Mouse (Mus musculus) kidney, embryonic 16.5 days (tissue): ENCODE data around the gene Gm10985. TPM values are rescaled to one million over a fixed set of nuclear protein-coding genes. Genes with fewer than 3 reads are reported as not detected.

Source experiments
- ATAC-seq: fragments of 200-750 bp; cut with Nextera tagmentation; 2 replicates; pipeline ENCODE4 v1.8.0; 2017; ENCODE audit warnings: moderate TSS enrichment; ENCODE audit not compliant: low FRiP score, low TSS enrichment
- H3K27ac ChIP-seq: fragments of 300-500 bp; sonication (generic); 2 replicates; pipeline ENCODE4 v1.5.1; 2014; ENCODE audit warnings: low read length
- H3K27me3 ChIP-seq: fragments of 300-500 bp; sonication (generic); 2 replicates; pipeline ENCODE4 v1.6.1; 2014; ENCODE audit warnings: low read length, control low read depth, mixed read lengths; ENCODE audit not compliant: insufficient read depth
- H3K36me3 ChIP-seq: fragments of 300-500 bp; sonication (generic); 2 replicates; pipeline ENCODE4 v1.6.1; 2014; ENCODE audit warnings: low read length, control low read depth, mixed read lengths; ENCODE audit not compliant: insufficient read depth
- H3K4me1 ChIP-seq: fragments of 300-500 bp; sonication (generic); 2 replicates; pipeline ENCODE4 v1.6.1; 2014; ENCODE audit warnings: low read length, control low read depth, mixed read lengths; ENCODE audit not compliant: insufficient read depth
- H3K4me2 ChIP-seq: fragments of 300-500 bp; sonication (generic); replicated peaks from 2 replicates; pipeline ENCODE4 v1.6.1; 2014; ENCODE audit warnings: low read depth, low read length
- H3K4me3 ChIP-seq: fragments of 300-500 bp; sonication (generic); 2 replicates; pipeline ENCODE4 v1.5.1; 2014; ENCODE audit warnings: mild to moderate bottlenecking, low read length
- H3K9ac ChIP-seq: fragments of 300-500 bp; sonication (generic); replicated peaks from 2 replicates; pipeline ENCODE4 v1.6.1; 2014; ENCODE audit warnings: low read length
- H3K9me3 ChIP-seq: fragments of 300-500 bp; sonication (generic); 2 replicates; pipeline ENCODE4 v1.6.1; 2016; ENCODE audit warnings: low read length, control low read depth
- WGBS: fragments of 180-500 bp; shearing (Covaris S2); extraction: QIAGEN DNeasy Blood & Tissue Kit; methylation state at CpG from one replicate; pipeline ENCODE4 v1.1.7; 2014; 5-methylcytosine and 5-hydroxymethylcytosine counted together
- polyA plus RNA-seq: library from polyadenylated mRNA; unstranded; fragments of >200 nt; fragmentation: Nextera tagmentation; extraction: Ambion mirVana; gene quantifications from 2 replicates; pipeline ENCODE4 v1.2.1, GENCODE M21; 2015

Gm10985 gene
- polyA plus RNA-seq: not detected in 2 replicates

DNA sequence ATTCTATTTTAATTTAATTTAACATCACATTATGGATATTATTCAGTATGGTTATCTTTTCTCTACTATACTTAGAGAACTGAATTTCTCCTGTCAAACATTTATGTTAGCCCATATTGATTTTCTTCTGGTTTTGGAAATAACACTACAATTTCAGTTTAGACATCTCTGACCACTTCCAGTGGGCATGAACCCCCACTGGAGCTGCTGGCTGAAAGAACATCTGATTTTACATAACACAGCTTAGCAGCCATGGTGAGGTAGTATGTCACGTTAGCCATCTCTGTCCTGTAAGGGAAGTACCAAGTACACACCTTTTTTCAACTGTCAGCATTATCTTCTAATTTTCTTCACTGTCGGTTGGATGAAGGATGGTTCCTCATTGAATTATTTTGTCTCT is at the start of gene Gm10985:
Gene Gm10985 (plus strand): TSS at position 301 of the 400 bp plus-strand sequence.
- H3K9ac ChIP-seq: no peak within 1 kb of the TSS
- no peak within 1 kb of the TSS for H3K27ac ChIP-seq
- no peak within 1 kb of the TSS for H3K4me3 ChIP-seq
- H3K9me3 ChIP-seq: no peaks in the 10 kb centered on the region
- no peaks in the 10 kb centered on the region for H3K27me3 ChIP-seq
- no peaks in the 10 kb centered on the region for H3K4me1 ChIP-seq
- WGBS: 87% methylated on average over 2 of the region's 2 CpGs
- no peak for ATAC-seq
- no peak within 1 kb of the TSS for H3K4me2 ChIP-seq
- H3K36me3 ChIP-seq: no peaks in the 10 kb centered on the region

GRCm38 (mm10) chr3:53796933-53797332 is 48.0 kb upstream of the Gm10985 start:
- H3K4me2 ChIP-seq: no peak overlapping the region
- 100% methylated on average over 1 of the region's 1 CpGs for WGBS
- H3K4me1 ChIP-seq: no peaks in the 10 kb centered on the region
- no peak for ATAC-seq
- no peak overlapping the region for H3K4me3 ChIP-seq
- no peaks in the 10 kb centered on the region for H3K9me3 ChIP-seq
- no peak overlapping the region for H3K27ac ChIP-seq
- no peak overlapping the region for H3K9ac ChIP-seq
- no peaks in the 10 kb centered on the region for H3K27me3 ChIP-seq
- no peaks in the 10 kb centered on the region for H3K36me3 ChIP-seq

GRCm38 (mm10) chr3:53799671-53800070 is 45.2 kb upstream of the Gm10985 start:
- WGBS: 68% methylated on average over 2 of the region's 2 CpGs
- Histone ChIP-seq H3K4me1 (no peaks in the 10 kb centered on the region), H3K9me3 (no peaks in the 10 kb centered on the region), H3K27me3 (no peaks in the 10 kb centered on the region), H3K27ac (no peak overlapping the region), H3K4me3 (no peak overlapping the region), H3K9ac (no peak overlapping the region), H3K4me2 (no peak overlapping the region), H3K36me3 (no peaks in the 10 kb centered on the region)
- no peak for ATAC-seq

DNA sequence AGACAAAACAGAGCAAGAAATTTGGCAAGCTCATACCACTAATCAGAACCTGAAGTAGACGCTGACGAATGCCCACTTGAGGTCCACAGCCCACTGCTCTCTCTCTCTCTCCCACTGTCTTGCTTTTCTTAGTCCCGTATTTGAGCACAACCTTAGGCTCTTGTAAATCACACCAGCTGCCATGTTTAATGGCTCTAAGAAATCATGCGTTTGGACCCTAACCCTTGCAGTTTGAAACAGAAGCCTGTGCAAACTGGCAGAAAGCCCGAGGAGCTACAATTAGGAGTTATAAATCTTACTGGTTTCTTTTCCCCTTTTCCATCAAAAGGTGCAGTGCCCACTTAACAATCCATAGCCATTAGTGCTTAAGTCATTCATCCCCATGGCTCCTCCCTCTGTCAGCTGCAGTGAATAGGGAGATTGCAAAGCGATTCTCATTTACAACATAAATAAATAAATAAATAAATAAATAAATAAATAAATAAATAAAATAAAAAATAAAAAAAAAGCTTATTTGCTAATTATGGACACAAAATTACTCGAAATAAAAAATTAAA is 31.4 kb upstream of the Gm10985 start:
- Histone ChIP-seq H3K27me3 (no peaks in the 10 kb centered on the region), H3K4me1 (no peaks in the 10 kb centered on the region), H3K9ac (no peak overlapping the region), H3K27ac (no peak overlapping the region), H3K9me3 (no peaks in the 10 kb centered on the region), H3K4me2 (no peak overlapping the region), H3K4me3 (no peak overlapping the region), H3K36me3 (no peaks in the 10 kb centered on the region)
- peak; percentile 96 for ATAC-seq
- 22% methylated on average over 7 of the region's 7 CpGs for WGBS

DNA sequence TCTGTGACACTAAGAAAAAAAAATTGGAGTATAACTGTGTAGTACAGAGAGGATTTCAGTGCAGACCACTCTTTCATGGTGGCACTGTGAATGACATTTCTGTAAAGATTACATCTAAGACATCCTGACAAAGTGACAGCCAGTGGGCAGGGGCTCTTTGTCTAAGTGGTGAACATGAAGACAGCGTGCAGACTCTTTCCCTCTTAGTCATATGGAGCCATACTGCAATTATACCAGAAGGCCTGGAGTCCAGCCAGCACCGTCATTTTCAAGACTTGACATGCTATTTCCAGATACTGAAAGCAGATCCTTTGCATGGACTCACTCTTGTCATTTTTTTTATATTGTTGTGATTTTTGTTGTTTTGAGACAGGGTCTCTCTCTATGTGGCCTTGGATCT is 10.6 kb upstream of the Gm10985 start:
- H3K4me1 ChIP-seq: no peaks in the 10 kb centered on the region
- no peaks in the 10 kb centered on the region for H3K9me3 ChIP-seq
- no peak overlapping the region for H3K4me2 ChIP-seq
- no peaks in the 10 kb centered on the region for H3K27me3 ChIP-seq
- H3K4me3 ChIP-seq: no peak overlapping the region
- H3K36me3 ChIP-seq: no peaks in the 10 kb centered on the region
- H3K9ac ChIP-seq: no peak overlapping the region
- WGBS: 90% methylated on average over 2 of the region's 2 CpGs
- no peak overlapping the region for H3K27ac ChIP-seq
- ATAC-seq: no peak

DNA sequence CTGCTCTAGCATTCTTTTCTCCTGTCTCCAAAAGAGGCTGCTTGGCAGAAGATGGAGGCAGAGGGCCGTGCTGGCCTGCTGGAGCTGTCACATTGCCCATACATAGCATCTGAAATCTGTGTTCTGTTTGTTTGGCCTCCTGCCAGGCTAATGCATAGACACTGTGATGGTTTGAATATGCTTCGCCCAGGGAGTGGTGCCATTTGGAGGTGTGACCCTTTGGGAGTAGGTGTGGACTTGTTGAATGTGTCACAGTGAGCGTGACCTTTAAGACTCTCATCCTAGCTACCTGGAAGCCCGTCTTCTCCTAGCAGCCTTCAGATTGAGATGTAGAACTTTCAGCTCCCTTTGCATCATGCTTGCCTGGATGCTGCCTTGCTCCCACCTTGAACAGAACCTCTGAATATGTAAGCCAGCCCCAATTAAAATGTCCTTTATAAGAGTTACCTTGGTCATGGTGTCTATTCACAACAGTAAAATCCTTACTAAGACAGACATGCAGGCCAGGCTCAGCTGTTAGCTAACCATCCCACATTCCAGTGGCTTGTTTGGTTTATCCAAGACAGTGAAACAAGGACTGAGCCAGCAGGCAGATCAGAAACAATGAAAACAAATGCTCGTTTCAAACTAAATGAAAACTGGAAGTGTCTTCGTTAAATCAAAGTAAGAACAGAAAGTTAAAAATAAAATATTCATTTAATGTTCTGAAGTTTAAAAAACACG is 1.5 kb downstream of the Gm10985 start:
- no peak for ATAC-seq

DNA sequence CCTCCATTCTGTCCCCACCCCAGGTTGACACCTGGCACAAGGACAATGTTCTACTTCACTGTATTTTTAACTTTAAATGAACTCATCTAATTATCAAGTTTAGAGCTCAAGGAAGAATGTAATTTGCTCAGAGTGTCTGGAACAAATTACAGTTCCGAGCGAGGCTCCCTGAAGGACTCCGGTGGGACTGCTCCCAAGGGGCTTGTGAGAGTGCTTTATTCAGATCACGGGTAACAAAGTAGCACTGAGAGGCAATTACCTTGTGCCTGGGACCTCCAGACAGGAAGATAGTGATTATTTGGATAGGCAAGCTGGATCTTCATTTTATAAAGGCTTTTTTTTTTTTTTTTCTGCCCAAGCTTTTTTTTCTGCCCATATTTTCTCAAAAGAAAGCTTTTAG is 2.8 kb downstream of the Gm10985 start:
- Histone ChIP-seq H3K27ac (no peak overlapping the region), H3K9me3 (no peaks in the 10 kb centered on the region), H3K4me1 (no peaks in the 10 kb centered on the region), H3K27me3 (no peaks in the 10 kb centered on the region), H3K4me2 (no peak overlapping the region), H3K4me3 (no peak overlapping the region), H3K36me3 (no peaks in the 10 kb centered on the region), H3K9ac (no peak overlapping the region)
- ATAC-seq: no peak
- WGBS: 65% methylated on average over 4 of the region's 4 CpGs

More for the DNA sequence above, 1.5 kb downstream of the Gm10985 start:
- no peak overlapping the region for H3K4me2 ChIP-seq
- no peaks in the 10 kb centered on the region for H3K4me1 ChIP-seq
- H3K9me3 ChIP-seq: no peaks in the 10 kb centered on the region
- no peak overlapping the region for H3K27ac ChIP-seq
- H3K4me3 ChIP-seq: no peak overlapping the region
- H3K36me3 ChIP-seq: no peaks in the 10 kb centered on the region
- H3K9ac ChIP-seq: no peak overlapping the region
- no peaks in the 10 kb centered on the region for H3K27me3 ChIP-seq
- WGBS: 75% methylated on average over 7 of the region's 7 CpGs

GRCm38 (mm10) chr3:53848262-53848661 is 3.4 kb downstream of the Gm10985 start:
- H3K4me2 ChIP-seq: no peak overlapping the region
- WGBS: 75% methylated on average over 11 of the region's 11 CpGs
- H3K27ac ChIP-seq: no peak overlapping the region
- H3K4me1 ChIP-seq: no peaks in the 10 kb centered on the region
- H3K9ac ChIP-seq: no peak overlapping the region
- H3K36me3 ChIP-seq: no peaks in the 10 kb centered on the region
- ATAC-seq: no peak
- H3K4me3 ChIP-seq: no peak overlapping the region
- H3K9me3 ChIP-seq: no peaks in the 10 kb centered on the region
- H3K27me3 ChIP-seq: no peaks in the 10 kb centered on the region

DNA sequence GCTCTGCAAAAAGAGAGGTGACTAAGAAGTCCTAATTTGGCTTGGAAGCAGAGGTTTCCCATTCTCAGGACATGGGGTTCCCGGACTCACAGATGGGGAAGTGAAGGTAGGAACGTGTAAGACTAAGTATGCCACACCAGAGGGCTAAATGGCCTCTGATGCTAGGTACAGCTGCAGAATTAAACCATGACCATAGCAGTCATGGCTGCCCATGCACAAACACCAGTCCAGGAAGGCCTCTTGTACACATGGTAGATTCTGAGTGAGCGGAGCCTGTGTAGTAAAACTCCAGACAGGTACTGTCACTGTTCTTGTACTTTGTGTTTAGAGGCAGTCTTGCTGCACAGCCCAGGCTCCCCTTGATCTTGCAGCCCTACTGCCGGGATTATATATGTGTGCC is 9.4 kb downstream of the Gm10985 start:
- Histone ChIP-seq H3K9me3 (no peaks in the 10 kb centered on the region), H3K9ac (no peak overlapping the region), H3K4me3 (no peak overlapping the region), H3K27me3 (no peaks in the 10 kb centered on the region), H3K4me1 (no peaks in the 10 kb centered on the region), H3K27ac (no peak overlapping the region), H3K36me3 (peaks cover 23% of the 10 kb centered on the region; the same call in 1 of the 2 replicates), H3K4me2 (no peak overlapping the region)
- ATAC-seq: no peak
- 86% methylated on average over 4 of the region's 4 CpGs for WGBS

- no peak overlapping the region for H3K4me2 ChIP-seq
- no peak overlapping the region for H3K4me3 ChIP-seq
- no peak overlapping the region for H3K9ac ChIP-seq
- H3K36me3 ChIP-seq: peaks cover 29% of the 10 kb centered on the region
- WGBS: 86% methylated on average over 3 of the region's 3 CpGs
- H3K27ac ChIP-seq: no peak overlapping the region
- H3K27me3 ChIP-seq: no peaks in the 10 kb centered on the region
- H3K9me3 ChIP-seq: no peaks in the 10 kb centered on the region
- no peaks in the 10 kb centered on the region for H3K4me1 ChIP-seq
- ATAC-seq: no peak
Measured at GRCm38 (mm10) chr3:53854831-53855230, 9.9 kb downstream of the Gm10985 start.
